Mouse (Mus musculus) left cerebral cortex, adult 2 months (tissue): ENCODE measurements at regions not wholly inside any gene's neighbourhood (a gene's known extent, or its start where the extent isn't known, plus 50 kb on each side); places are given as distances from the start of the nearest gene placed in this dataset.
A peak's percentile ranks its signal among the peaks of the same experiment; 100 is the strongest.

Experiments used
- DNase-seq, 2 experiments: peaks; one replicate each; pipeline ENCODE4 v3.0.0; 2021 to 2022; ENCODE audit warnings: low spot score in 2 of 2, mixed read lengths in 1 of 2; ENCODE audit errors: extremely low spot score in 1 of 2
- H3K27ac ChIP-seq: fragments of 200-600 bp; 2 replicates; pipeline ENCODE4 v1.8.1; 2022
- H3K4me3 ChIP-seq: fragments of 200-600 bp; 2 replicates; pipeline ENCODE4 v1.8.1; 2022
- CTCF ChIP-seq: fragments of 200-600 bp; IDR thresholded peaks from 2 replicates; pipeline ENCODE4 v1.8.1; 2022; ENCODE audit warnings: antibody characterized with exemption, mild to moderate bottlenecking, moderate library complexity
- intact Hi-C: fragments of 180-260 bp; cut with DNase I; formaldehyde crosslinking; loops from one replicate; pipeline ENCODE4 v1.15.1; 2025

DNA sequence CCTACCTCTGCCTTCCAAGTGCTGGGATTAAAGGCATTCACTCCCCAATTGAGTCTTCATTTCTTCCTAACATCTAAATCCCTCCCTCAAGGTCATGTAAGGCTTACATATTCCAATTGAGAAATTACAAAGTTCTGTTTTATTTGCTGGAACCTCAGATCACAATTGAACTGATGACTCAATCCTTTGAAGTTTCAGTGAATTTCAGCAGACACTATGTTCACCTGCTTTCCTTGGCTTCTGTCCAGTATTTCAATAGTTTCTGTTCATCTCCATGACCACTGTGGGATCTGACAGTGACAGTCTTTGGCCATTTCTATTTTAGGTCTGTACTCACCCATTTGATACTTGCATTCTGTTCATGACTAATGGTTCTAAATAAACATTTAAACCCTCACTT is 241.9 kb upstream of the Cdh12 start:
- intact Hi-C loops, result no loop called here
- TF ChIP-seq CTCF, result no peak
- DNase-seq, result no peak
- Histone ChIP-seq H3K4me3 (no peak overlapping the region), H3K27ac (no peak overlapping the region)

DNA sequence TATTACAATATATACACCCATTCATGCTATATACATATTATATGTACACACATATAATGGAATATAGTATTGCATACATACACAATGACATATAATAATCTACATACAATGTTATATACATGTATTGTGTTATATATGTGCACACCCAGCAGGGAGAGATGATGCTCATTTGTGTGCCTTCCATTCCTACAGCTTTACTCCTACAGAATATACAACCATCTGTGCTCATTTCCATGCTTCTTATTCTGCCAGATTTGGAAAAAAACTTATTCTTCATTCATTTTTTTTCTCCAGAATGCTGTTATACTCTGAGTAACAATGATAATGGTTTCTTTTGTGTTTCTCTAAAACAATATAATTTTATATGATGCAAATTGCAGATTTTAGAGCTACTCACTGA is 227.0 kb upstream of the Cdh12 start:
- Histone ChIP-seq H3K27ac (no peak overlapping the region), H3K4me3 (no peak overlapping the region)
- intact Hi-C loops, result loop anchor here (10.0 kb wide), 2 partner anchors 137 to 153 kb away; no protein-coding TSS in a partner anchor
- DNase-seq, result no peak
- TF ChIP-seq CTCF, result no peak

DNA sequence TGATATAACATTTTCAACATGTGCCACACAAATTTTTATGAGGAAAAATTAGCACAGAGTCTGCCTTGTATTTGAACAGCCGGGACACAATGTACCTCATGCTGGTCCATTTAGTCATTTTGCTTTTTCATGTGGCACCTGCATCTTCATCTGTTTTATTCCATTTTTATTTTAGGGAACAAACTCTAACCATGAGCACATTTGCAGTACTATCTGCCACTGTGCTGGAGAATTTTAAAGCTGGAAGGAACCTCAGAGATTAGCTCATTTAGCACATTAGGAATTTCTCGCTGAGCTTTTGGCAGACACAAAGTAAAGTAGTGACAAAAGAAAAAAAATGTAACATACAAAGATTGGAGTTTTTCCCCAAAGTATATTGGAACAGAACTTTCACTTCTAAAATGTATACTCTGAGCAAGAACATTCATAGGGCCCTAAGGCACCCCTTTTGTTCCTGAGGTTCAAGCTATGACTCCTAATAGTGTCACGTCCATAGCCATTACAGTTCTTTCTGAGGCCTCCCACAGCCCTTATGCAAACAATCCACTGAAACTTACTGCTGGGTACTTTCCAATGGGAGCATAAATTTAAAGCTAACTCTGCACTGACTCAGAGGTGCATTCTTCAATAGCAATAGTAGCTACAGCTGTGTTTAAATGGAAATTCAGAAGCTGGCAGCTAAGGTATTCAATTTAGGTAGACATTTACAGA is 225.6 kb upstream of the Cdh12 start:
- no peak for TF ChIP-seq CTCF
- no peak for DNase-seq
- Histone ChIP-seq H3K4me3 (no peak overlapping the region), H3K27ac (peak overlapping the region; percentile 16; the same call in 1 of the 2 replicates)
- intact Hi-C loops, result loop anchor here (10.0 kb wide), 2 partner anchors 139 to 151 kb away; no protein-coding TSS in a partner anchor

DNA sequence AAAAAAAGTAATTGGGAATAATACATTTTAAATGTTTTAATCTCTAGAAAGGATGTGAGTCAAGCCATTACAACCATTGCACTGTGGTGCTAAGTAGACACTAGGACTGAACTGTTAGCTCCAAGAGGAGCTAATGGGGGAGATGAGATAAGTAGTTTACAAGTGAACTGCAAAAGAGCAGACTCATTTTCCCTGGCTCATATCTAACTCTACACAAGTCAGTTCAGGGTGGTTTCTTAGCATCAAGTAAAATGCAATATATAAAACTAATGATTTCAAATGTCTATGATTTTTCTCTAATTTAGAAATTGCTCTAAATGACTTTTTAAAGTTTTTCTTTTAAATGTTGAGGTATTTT is 225.1 kb upstream of the Cdh12 start:
- TF ChIP-seq CTCF, result no peak
- H3K4me3 ChIP-seq, result no peak overlapping the region
- H3K27ac ChIP-seq, result no peak overlapping the region
- DNase-seq, result no peak
- intact Hi-C loops, result loop anchor here (10.0 kb wide), 2 partner anchors 139 to 151 kb away; no protein-coding TSS in a partner anchor

DNA sequence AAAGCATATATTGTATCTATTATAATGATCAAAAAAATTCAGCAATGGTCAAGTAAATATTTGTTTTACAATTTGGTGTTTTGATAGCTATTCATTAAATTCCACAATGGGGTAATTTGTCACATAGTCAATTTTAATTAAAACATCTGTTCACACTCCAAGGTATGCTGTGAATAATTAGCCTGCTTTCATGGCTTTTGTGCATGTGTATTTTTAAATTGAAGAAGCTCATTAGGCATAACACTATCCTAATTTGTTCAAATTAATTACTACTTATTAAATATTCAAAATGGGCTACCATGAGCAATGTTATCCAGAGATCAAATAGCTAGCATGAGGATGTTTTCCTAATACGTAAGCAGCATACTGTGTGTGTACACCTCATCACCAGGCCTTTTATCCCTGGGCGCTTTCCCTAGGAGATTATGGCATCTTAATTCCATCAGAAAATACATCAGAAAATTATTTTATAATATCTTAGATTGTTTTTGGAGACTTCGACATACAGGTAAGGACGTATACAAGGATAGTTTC is 183.6 kb upstream of the Cdh12 start:
- TF ChIP-seq CTCF, result no peak
- H3K27ac ChIP-seq, result no peak overlapping the region
- H3K4me3 ChIP-seq, result no peak overlapping the region
- no peak for DNase-seq
- intact Hi-C loops, result no loop called here

DNA sequence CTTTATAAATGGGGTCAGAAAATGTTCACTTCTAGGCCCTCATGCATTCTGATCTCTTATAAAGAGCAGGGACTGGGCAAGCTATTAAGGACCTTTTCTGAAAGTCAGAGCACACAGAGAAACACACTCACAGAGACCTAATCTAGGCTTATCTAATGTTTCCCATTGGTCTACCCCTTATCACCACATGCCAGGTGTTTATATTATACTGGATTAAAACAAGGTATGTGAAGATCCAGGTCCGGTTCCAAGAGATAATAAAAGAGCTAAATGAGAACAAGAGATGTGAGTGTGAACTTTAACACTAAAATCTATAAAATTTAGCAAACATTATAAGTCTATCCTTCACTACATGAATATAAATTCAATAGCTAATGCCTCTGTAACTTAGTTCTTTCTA is 135.1 kb upstream of the Cdh12 start:
- DNase-seq, result no peak
- Histone ChIP-seq H3K27ac (no peak overlapping the region), H3K4me3 (no peak overlapping the region)
- intact Hi-C loops, result no loop called here
- TF ChIP-seq CTCF, result no peak

DNA sequence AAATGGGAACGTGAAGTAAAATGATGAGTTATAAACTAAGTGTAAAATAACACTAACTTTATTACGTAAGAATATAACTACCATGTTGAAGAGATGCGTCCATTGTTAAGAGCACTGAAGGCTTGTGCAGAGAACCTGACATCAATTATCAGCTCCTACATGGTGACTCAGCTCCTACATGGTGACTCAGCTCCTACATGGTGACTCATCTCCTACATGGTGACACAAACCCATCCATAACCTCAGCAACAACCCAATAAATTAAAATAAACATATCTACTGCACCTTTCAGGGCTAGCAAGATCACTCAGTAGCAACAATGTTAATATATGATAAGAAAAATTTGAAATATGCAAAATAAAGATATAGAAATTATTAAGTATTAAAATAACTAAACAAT is 125.5 kb upstream of the Cdh12 start:
- no peak overlapping the region for H3K4me3 ChIP-seq
- no peak for DNase-seq
- TF ChIP-seq CTCF, result no peak
- intact Hi-C loops, result no loop called here
- H3K27ac ChIP-seq, result no peak overlapping the region
